Mouse (Mus musculus): ENCODE results near the gene Naa38.

DNA sequence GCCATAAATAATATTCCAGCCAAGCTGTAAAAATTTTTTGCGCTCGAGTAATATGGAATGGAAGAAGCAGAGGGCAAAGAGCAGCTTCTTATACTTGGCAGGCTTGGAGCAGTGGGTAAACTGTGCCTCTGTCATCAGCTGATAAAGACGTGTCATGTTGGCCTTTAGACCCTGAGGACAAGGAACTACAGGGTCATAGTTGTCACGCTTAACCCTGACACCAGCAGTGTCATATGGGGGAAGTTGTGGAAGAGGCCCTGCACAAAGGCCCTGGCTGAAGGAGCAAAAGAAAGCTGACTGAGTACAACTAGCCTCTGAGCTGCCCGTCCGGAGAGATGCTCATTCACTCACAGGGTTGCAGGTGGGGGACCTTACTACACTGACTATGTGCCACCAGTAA, 28.6 kb downstream of the Naa38 start:
- no peak for TF ChIP-seq CTCF (IDR thresholded peaks at IDR 0.05; ENCODE audit: low read depth)
- no peak for TF ChIP-seq EP300 (IDR thresholded peaks at IDR 0.05; ENCODE audit: low read depth)

Measured in liver, postnatal 0 days (tissue).